Mouse (Mus musculus): ENCODE measurements around the gene Dclre1b. TPM values are rescaled to one million over a fixed set of nuclear protein-coding genes. Genes with fewer than 3 reads are reported as not detected.
"Not testable (repeated sequence)": the region's sequence is repeated elsewhere in the genome, so short reads cannot be mapped to it uniquely, and the experiment has no call there.

Dclre1b gene
- 10 to 100 TPM; 11.7 to 12.7 TPM for total RNA-seq (2021)
- long read RNA-seq, experiment 1, full-length matches to known transcripts = 5 of 6 reads
- long read RNA-seq, experiment 1, partial matches to known transcripts = 0 of 6 reads
- long read RNA-seq, experiment 1, other reads (novel, unspliced or antisense) = 1 of 6 reads
- long read RNA-seq, experiment 2, full-length matches to known transcripts = 4 of 8 reads
- long read RNA-seq, experiment 2, partial matches to known transcripts = 0 of 8 reads
- long read RNA-seq, experiment 2, other reads (novel, unspliced or antisense) = 4 of 8 reads

DNA sequence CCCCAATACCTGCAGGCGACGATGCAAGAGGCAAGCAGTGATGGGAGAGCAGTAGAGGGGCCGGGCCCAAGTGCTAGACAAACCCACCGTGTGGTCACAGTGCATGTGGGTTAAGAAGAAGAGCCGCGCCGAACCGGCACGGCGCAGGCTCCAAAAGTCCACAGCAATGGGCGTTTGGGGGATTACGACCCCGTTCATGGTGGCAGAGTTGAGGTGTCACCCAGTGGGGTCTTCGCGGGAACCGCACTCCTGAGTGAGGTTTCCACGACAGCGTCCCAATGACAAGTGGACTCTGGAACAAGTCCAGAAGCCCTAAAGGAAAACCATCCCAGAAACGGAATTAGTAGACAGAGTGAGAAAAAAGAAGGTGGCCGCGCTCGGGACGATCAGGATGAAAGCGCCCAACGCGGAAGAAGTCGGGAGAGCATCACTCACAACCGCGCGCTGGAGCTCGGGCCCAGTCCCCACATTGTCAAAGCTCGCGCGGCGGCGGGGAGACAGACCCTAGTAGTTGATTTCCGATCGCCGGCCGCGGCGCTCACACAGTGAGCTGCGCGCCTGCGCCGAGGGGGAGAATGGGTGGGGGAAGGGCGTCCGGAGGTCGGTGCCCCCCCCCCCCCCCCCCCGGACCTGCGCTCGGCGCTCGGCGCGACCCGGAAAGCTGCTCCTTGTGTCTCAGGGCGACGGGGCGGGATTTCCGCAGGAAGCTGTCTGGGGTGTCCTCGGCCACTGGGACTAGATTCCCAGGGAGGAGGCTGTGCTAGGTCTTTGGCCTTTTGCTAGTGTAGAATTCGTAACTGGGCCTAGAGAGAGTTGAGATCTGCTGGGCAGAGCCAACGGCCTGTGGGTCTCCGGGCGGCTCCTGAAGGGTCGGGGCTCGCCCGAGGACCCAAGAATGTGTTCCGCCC is at the start of gene Dclre1b, which contains the start of the genes Ap4b1 and Gm43064:
Dclre1b (minus strand) TSS at position 554 of the 908 bp plus-strand sequence.
Ap4b1 (plus strand) TSS at position 630 of the 908 bp plus-strand sequence.
Gm43064 (plus strand) TSS at position 683 of the 908 bp plus-strand sequence.
- peak; percentile 93 to 94 for DNase-seq
- intact Hi-C loops (cut with DNase I) = loop anchor here (1.0 to 5.0 kb wide), 2 partner anchors 18 to 37 kb away; partner anchors contain the start of gene Hipk1

DNA sequence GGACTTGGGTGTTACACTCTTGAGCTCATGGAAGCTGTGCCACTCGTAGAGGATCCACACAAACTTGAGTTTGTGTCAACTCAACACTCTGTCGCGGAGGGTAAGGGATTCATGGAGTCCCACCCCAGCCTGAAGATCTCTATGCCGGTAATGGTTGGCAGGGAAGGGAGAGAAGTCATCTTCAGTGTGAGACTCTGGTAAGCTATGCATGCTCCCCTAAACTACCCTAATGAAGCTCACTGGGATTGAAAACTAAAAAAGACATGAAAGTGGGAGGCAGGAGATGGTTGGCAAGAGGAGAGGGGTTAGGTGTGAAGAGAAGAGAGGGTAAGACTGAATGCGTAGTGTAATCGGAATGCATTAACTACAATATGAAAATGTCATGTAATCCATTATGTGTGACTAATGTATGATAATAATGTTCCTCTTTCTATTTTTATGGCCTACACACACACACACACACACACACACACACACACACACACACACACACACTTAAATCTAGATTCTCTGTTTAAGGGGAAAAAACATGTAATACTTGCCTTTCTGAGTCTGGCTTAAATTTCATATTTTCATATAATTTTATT is 48.8 kb upstream of the Dclre1b start:
- intact Hi-C loops (cut with DNase I) = no loop called here
- no peak for DNase-seq

- DNase-seq = no peak
- intact Hi-C loops (cut with DNase I) = no loop called here
Observed at GRCm38 (mm10) chr3:103857036-103857805, 48.0 kb upstream of the Dclre1b start.

DNA sequence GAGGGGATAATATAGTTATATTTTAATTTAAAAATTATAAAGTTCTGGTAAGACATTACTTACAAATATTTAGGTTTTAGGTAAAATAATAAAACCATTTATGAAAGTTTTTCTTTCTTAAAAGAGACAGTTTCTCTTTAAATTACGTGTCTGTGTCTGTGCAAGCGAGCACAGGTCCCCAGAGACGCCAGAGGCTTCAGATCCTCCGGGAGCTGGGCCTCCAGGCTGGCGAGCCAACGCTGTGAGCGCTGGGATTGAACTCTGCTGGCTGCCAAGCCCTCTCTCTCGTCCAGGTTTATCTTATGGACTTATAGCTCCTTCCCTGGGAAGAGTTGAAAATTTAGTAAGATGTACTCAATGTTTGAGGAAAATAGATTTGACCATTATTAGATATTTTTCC is 44.6 kb upstream of the Dclre1b start:
- intact Hi-C loops (cut with DNase I) = loop anchor here (2.0 kb wide), 1 partner anchor 33 kb away; no protein-coding TSS in a partner anchor

GRCm38 (mm10) chr3:103852565-103853299 is 43.5 kb upstream of the Dclre1b start:
- DNase-seq = peak; percentile 21 to 58
- intact Hi-C loops (cut with DNase I) = loop anchor here (2.0 kb wide), 1 partner anchor 34 kb away; no protein-coding TSS in a partner anchor

More for the DNA sequence above, 44.6 kb upstream of the Dclre1b start:
- DNase-seq = peak in 1 of 2 experiments; percentile 23

GRCm38 (mm10) chr3:103851882-103852281 is 42.6 kb upstream of the Dclre1b start:
- intact Hi-C loops (cut with DNase I) = loop anchor here (2.0 kb wide), 1 partner anchor 35 kb away; no protein-coding TSS in a partner anchor

DNA sequence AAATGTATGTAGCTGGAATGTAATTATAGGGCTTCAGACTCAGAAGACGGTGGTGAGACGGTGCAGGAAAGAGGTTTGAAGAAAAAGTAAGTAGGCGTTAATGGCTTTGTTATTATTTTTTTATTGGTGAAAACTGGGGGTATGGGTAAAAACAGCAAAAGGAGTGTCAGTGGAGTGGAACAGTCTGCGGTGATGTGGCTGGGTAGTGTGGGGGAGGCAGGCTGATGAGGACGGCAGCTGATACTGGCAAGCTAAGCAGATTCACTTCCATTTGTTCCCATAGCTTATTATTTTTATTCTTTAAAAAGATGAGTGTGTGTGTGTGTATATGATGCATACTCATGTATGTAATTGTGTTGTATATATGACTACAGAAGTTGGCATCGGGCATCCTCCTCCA is 42.2 kb upstream of the Dclre1b start:
- intact Hi-C loops (cut with DNase I) = no loop called here
- DNase-seq = no peak

More at GRCm38 (mm10) chr3:103851882-103852281, 42.6 kb upstream of the Dclre1b start:
- DNase-seq = no peak

DNA sequence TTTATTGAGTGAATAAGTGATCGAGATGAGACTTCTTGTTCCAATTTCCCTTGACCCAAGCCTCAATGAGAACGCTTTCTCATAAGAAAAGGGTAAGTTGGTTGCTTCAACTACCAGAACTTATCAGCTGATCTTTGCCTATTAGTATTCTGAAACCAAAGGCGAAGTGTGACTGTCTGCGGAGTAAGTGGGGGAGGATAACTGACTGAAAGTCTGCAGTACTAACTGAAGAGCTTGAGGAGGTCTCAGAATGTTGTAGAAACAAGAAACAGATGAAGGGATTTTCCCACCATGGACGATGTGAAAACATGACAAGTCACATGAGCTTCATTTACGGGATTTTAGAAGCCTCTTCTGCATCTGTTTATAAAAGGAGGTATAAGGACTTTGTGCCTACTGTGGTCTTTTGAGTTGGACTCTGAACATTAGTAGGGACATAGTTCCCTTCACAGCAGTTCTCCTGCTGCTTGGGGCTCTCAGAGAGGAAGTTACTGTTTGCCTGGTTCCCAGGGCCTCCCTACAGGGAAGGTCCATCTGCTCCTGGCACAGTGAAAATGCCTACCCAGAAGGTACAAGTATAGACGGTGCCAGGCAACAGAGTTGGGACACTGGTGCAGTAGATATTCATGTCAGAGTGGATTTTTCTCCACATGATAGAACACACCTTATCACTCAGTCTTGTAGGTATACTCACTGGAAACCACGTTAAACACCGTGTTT is 41.6 kb upstream of the Dclre1b start:
- no peak for DNase-seq
- intact Hi-C loops (cut with DNase I) = no loop called here

DNA sequence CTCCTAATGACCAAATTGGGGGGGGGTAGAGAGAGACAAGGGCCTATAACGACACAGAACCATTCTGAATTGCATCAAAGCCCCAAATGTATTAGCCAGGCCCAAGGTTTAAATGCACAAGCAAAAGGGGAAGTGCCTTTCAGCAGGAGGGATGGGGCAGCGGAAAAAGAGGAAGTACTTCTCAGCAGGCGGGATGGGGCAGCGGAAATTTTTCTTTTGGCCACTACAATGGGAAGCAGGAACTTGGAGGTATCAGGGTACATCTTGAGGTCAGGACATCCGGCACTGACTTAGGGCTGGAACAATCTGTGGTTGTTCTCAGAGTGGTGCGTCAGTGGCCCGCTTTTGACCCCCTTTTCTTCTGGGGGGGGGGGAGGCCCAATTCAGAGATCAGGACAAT is 31.7 kb upstream of the Dclre1b start:
- DNase-seq; intact Hi-C loops (cut with DNase I): not testable (repeated sequence)

- DNase-seq; intact Hi-C loops (cut with DNase I): not testable (repeated sequence)
Observed at GRCm38 (mm10) chr3:103840195-103840594, 31.0 kb upstream of the Dclre1b start.

DNA sequence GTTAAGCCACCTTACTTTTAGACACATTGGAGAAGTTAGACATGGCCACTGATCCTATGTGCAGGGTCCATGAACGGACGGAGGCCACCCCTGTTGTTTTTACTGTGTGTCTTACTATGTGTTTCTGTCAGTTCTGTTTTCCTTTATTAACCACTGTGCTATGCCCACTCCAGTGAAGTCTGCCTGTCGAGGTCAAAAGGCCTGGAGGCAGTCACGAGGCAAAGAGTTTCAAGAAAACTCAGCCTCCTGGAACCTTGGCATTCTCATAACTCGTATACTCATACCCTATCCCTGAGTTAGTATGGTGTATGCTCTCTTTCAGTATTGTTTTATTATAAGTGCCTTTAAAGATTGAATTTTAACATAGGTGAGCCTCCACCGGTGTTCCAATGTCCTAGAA is 30.5 kb upstream of the Dclre1b start:
- intact Hi-C loops (cut with DNase I) = no loop called here
- no peak for DNase-seq

DNA sequence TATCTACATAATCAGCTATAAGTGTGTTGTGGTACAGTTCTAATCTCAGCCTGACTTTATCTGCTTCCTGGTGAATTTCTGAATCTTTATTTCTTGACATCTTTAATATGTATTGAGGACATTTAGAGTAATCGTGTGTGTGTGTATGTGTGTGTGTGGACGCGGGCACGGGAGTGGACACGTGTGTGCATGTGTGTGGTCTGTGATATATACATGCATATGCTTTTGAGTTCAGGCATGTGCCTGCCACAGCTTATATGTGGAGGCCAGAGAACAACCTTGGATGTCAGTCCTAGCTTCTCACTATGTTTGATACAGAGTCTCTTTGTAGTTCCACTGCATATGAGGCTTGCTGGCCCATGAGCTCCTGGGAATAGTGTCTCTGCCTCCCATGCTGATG is 27.2 kb upstream of the Dclre1b start:
- intact Hi-C loops (cut with DNase I) = no loop called here
- DNase-seq = no peak

DNA sequence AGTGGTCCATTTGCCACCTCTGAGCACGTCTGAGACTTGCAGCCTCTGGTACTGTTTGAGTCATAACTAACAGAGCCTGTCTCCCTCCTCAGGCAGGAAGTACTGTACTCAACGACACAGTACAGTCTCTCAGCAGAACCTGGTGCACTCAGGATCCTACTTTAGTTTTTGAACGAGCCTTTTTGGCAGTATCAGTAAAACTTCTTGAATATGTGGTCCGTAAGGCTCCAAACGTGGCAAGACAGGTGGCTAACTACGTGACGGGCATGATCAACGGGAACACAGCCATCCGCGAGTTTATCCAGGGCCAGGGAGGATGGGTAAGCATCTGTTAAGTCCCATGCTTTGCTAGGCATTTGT is 26.7 kb upstream of the Dclre1b start:
- intact Hi-C loops (cut with DNase I) = no loop called here
- no peak for DNase-seq

- intact Hi-C loops (cut with DNase I) = no loop called here
- DNase-seq = no peak
Observed at GRCm38 (mm10) chr3:103835272-103835950, 26.2 kb upstream of the Dclre1b start.

GRCm38 (mm10) chr3:103834001-103834400 is 24.8 kb upstream of the Dclre1b start:
- no peak for DNase-seq
- intact Hi-C loops (cut with DNase I) = no loop called here

DNA sequence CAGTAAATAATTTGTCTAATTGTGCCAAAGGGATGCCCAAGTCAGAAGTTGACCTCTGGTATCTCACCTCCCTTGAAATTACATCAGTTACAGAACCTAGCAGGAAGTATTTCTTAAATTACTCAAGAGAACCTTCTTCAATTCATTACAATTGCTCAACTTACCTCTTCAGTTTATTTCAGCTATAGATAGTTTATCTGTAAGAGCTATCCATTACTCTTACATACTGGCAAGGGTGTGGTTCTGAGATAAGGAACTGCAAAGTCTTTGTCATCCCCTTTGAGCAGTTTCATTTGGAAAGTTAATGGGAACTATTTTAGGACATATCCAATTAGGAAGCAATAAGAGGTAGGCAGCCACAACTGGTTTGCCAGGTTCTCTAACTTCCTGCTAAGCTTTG is 23.2 kb upstream of the Dclre1b start, which contains the start of gene Bcl2l15:
Bcl2l15 (plus strand) TSS at position 176 of the 400 bp plus-strand sequence.
- intact Hi-C loops (cut with DNase I) = no loop called here
- DNase-seq = no peak

GRCm38 (mm10) chr3:103831146-103831545 is 21.9 kb upstream of the Dclre1b start:
- DNase-seq = no peak
- intact Hi-C loops (cut with DNase I) = no loop called here

GRCm38 (mm10) chr3:103830681-103831080 is 21.4 kb upstream of the Dclre1b start:
- intact Hi-C loops (cut with DNase I); DNase-seq: not testable (repeated sequence)

Measured in heart, postnatal 14 days (tissue).